Mouse (Mus musculus) lung, postnatal 0 days (tissue): ENCODE data around the gene Uvssa. TPM values are rescaled to one million over a fixed set of nuclear protein-coding genes. Genes with fewer than 3 reads are reported as not detected.
A peak's percentile ranks its signal among the peaks of the same experiment; 100 is the strongest.

Experiments used
- ATAC-seq: fragments of 200-750 bp; cut with Nextera tagmentation; 2 replicates; pipeline ENCODE4 v1.8.0; 2017; ENCODE audit warnings: moderate library complexity
- DNase-seq: peaks from one replicate; pipeline ENCODE4 v3.0.0-alpha.2; 2016; ENCODE audit warnings: low spot score
- H3K27ac ChIP-seq: fragments of 300-500 bp; sonication (generic); 2 replicates; pipeline ENCODE4 v1.5.1; 2014; ENCODE audit warnings: antibody characterized with exemption, mild to moderate bottlenecking, low read length, mixed read lengths
- H3K27me3 ChIP-seq: fragments of 300-500 bp; sonication (generic); replicated peaks from 2 replicates; pipeline ENCODE4 v1.6.1; 2014; ENCODE audit warnings: low read length, mixed read lengths; ENCODE audit not compliant: insufficient read depth
- H3K36me3 ChIP-seq: fragments of 300-500 bp; sonication (generic); 2 replicates; pipeline ENCODE4 v1.6.1; 2014; ENCODE audit warnings: low read length, mixed read lengths; ENCODE audit not compliant: insufficient read depth
- H3K4me1 ChIP-seq: fragments of 300-500 bp; sonication (generic); 2 replicates; pipeline ENCODE4 v1.6.1; 2014; ENCODE audit warnings: antibody characterized with exemption, low read depth, low read length, mixed read lengths; ENCODE audit not compliant: insufficient read depth
- H3K4me2 ChIP-seq: fragments of 300-500 bp; sonication (generic); replicated peaks from 2 replicates; pipeline ENCODE4 v1.6.1; 2014; ENCODE audit warnings: low read depth, mild to moderate bottlenecking, low read length, moderate library complexity, mixed read lengths
- H3K4me3 ChIP-seq: fragments of 300-500 bp; sonication (generic); 2 replicates; pipeline ENCODE4 v1.5.1; 2014; ENCODE audit warnings: low read depth, low read length
- H3K9ac ChIP-seq: fragments of 300-500 bp; sonication (generic); replicated peaks from 2 replicates; pipeline ENCODE4 v1.6.1; 2014; ENCODE audit warnings: low read depth, mild to moderate bottlenecking
- H3K9me3 ChIP-seq: fragments of 300-500 bp; sonication (generic); 2 replicates; pipeline ENCODE4 v1.6.1; 2016; ENCODE audit warnings: low read length, mixed read lengths
- CTCF ChIP-seq: IDR thresholded peaks from 2 replicates; pipeline ENCODE4 v1.5.1; 2016; ENCODE audit warnings: antibody characterized with exemption, mild to moderate bottlenecking
- EP300 ChIP-seq: IDR thresholded peaks from 2 replicates; pipeline ENCODE4 v1.6.1; 2016; ENCODE audit warnings: antibody characterized with exemption, mild to moderate bottlenecking, control low read depth
- WGBS: fragments of 180-500 bp; shearing (Covaris S2); extraction: QIAGEN DNeasy Blood & Tissue Kit; methylation state at CpG from one replicate; pipeline ENCODE4 v1.1.7; 2014; 5-methylcytosine and 5-hydroxymethylcytosine counted together
- polyA plus RNA-seq: library from polyadenylated mRNA; unstranded; fragments of >200 nt; fragmentation: Nextera tagmentation; extraction: Ambion mirVana; gene quantifications from 2 replicates; pipeline ENCODE4 v1.2.1, GENCODE M21; 2015

The Uvssa gene
- 7.0 and 7.2 TPM in 2 replicates for polyA plus RNA-seq

GRCm38 (mm10) chr5:33378302-33378854 is at the start of gene Uvssa:
Gene Uvssa, plus strand, starts transcription at chr5:33378549.
- peak; percentile 70 for TF ChIP-seq CTCF
- no peak for TF ChIP-seq EP300
- H3K9me3 ChIP-seq = no peaks in the 10 kb centered on the region
- peak within 1 kb of the TSS; percentile 77 for H3K9ac ChIP-seq
- peak within 1 kb of the TSS; percentile 98 for H3K27ac ChIP-seq
- peak within 1 kb of the TSS; percentile 61 for H3K4me3 ChIP-seq
- H3K4me2 ChIP-seq = peak within 1 kb of the TSS; percentile 86
- H3K4me1 ChIP-seq = peaks cover 7% of the 10 kb centered on the region; the same call in 1 of the 2 replicates
- H3K27me3 ChIP-seq = no peaks in the 10 kb centered on the region
- peak; percentile 99 for ATAC-seq
- DNase-seq = peak; percentile 99
- 1% methylated on average over 46 of the region's 46 CpGs for WGBS
- peaks cover 10% of the 10 kb centered on the region; the same call in 1 of the 2 replicates for H3K36me3 ChIP-seq

- Histone ChIP-seq H3K27ac (peak overlapping the region; percentile 92), H3K9me3 (no peaks in the 10 kb centered on the region), H3K9ac (peak overlapping the region; percentile 89), H3K4me2 (peak overlapping the region; percentile 52), H3K4me3 (peak overlapping the region; percentile 95), H3K4me1 (peaks cover 12% of the 10 kb centered on the region; the same call in 1 of the 2 replicates), H3K27me3 (no peaks in the 10 kb centered on the region), H3K36me3 (no peaks in the 10 kb centered on the region)
- ATAC-seq (no peak), DNase-seq (no peak)
- TF ChIP-seq CTCF = no peak
- no peak for TF ChIP-seq EP300
- WGBS = 20% methylated on average over 18 of the region's 18 CpGs
Observed at GRCm38 (mm10) chr5:33334381-33335272, 43.7 kb upstream of the Uvssa start.

DNA sequence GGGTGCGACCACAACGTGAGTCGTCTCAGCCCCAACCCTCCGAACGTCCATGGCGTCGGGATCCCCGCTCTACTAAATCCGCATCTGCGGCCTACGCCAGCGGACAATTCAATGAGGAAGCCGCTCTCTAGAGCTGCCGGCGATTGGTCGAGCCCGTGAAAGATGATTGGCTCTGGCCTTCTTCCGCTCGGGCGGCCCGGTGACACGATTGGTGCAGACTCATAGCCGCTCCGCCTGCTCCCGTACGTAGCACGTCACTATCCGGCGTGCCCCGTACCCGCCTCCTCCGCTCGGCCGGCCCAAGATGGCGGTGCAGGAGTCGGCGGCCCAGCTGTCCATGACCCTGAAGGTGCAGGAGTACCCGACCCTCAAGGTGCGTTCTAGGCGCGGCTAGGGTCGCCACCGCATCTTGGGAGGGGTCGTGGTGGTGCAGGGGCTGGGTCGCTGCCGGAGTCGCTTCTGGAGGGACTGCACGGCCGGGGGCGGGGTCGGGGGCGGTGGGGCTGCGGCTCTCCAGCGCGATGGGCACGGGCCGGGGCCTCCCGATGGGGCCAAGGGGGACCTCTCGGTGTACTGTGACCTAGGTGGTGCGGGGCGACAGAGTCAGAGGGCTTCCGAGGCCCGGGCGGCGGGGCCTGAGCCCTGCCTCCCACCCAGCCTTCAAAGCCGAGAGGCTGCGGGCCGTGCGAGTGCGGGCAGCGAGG is 42.9 kb upstream of the Uvssa start, which contains the start of gene Maea:
TSS of gene Maea (plus strand) at position 237 of the 704 bp plus-strand sequence.
- 4% methylated on average over 63 of the region's 71 CpGs for WGBS
- DNase-seq = peak; percentile 99

GRCm38 (mm10) chr5:33335977-33336360 is 42.4 kb upstream of the Uvssa start:
- ATAC-seq = peak; percentile 34
- no peaks in the 10 kb centered on the region for H3K9me3 ChIP-seq
- peak overlapping the region; percentile 92 for H3K27ac ChIP-seq
- TF ChIP-seq EP300 (no peak), CTCF (no peak)
- peaks cover 12% of the 10 kb centered on the region; the same call in 1 of the 2 replicates for H3K4me1 ChIP-seq
- H3K36me3 ChIP-seq = no peaks in the 10 kb centered on the region
- H3K27me3 ChIP-seq = no peaks in the 10 kb centered on the region
- WGBS = 0% methylated on average over 23 of the region's 31 CpGs
- peak overlapping the region; percentile 95 for H3K4me3 ChIP-seq
- DNase-seq = peak; percentile 68
- peak overlapping the region; percentile 85 for H3K4me2 ChIP-seq
- peak overlapping the region; percentile 89 for H3K9ac ChIP-seq

More for the DNA sequence above, 42.9 kb upstream of the Uvssa start, which contains the start of gene Maea:
- peak; percentile 100 for ATAC-seq
- Histone ChIP-seq H3K36me3 (no peaks in the 10 kb centered on the region), H3K9ac (peak within 1 kb of the TSS; percentile 89), H3K9me3 (no peaks in the 10 kb centered on the region), H3K4me3 (peak within 1 kb of the TSS; percentile 95), H3K4me2 (peak within 1 kb of the TSS; percentile 85), H3K27me3 (no peaks in the 10 kb centered on the region), H3K4me1 (peaks cover 12% of the 10 kb centered on the region; the same call in 1 of the 2 replicates), H3K27ac (peak within 1 kb of the TSS; percentile 92)
- no peak for TF ChIP-seq EP300
- no peak for TF ChIP-seq CTCF

GRCm38 (mm10) chr5:33337206-33337605 is 41.1 kb upstream of the Uvssa start:
- no peak overlapping the region; the same call in 1 of the 2 replicates for H3K27ac ChIP-seq
- DNase-seq (peak; percentile 78), ATAC-seq (0 out of 2 replicates have a peak, but pooled peaks have one; percentile 24)
- TF ChIP-seq CTCF = no peak
- TF ChIP-seq EP300 = no peak; the same call in 1 of the 2 replicates
- peaks cover 12% of the 10 kb centered on the region; the same call in 1 of the 2 replicates for H3K4me1 ChIP-seq
- 50% methylated on average over 8 of the region's 8 CpGs for WGBS
- no peaks in the 10 kb centered on the region for H3K9me3 ChIP-seq
- H3K27me3 ChIP-seq = no peaks in the 10 kb centered on the region
- H3K9ac ChIP-seq = no peak overlapping the region
- no peak overlapping the region for H3K4me2 ChIP-seq
- H3K4me3 ChIP-seq = no peak overlapping the region
- H3K36me3 ChIP-seq = no peaks in the 10 kb centered on the region
